Mouse (Mus musculus): ENCODE results near the gene St5.

DNA sequence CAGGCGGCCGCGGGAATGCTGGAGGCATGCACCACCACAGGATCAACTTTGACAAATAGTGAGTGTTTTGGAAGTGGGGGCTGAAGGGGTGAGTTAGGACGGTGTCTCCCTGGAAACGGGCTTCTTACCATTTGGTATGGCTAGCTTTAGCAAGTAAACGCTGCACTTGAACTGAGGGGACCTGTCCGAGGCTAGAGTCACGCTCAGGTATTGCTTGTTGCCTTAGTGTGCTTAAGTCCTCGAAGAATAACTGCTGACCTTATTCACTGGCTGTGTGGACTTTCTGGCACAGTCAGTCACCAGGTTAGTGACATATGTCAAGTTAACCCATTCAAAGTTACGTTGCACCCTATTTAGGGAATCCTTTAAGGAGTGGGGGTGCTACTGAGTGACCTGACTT lies 183.5 kb downstream of the St5 start:
- no peak for TF ChIP-seq CTCF (IDR thresholded peaks at IDR 0.05)
- no peak for TF ChIP-seq EP300 (IDR thresholded peaks at IDR 0.05)
